Mouse (Mus musculus) kidney, adult 2 months (tissue): ENCODE measurements around the gene Pgc.

Experiments used
- CTCF ChIP-seq: fragments of 200-500 bp; conservative IDR thresholded peaks from 2 replicates; pipeline ENCODE4 v1.5.1; 2011; ENCODE audit warnings: low read depth, mild to moderate bottlenecking, control low read depth, low read length, moderate library complexity, mixed read lengths; ENCODE audit not compliant: insufficient read depth, insufficient read length
- POLR2A ChIP-seq: fragments of 200-500 bp; IDR thresholded peaks from one replicate; pipeline ENCODE4 v1.6.1; 2011; ENCODE audit warnings: low read depth, low read length, control low read depth

DNA sequence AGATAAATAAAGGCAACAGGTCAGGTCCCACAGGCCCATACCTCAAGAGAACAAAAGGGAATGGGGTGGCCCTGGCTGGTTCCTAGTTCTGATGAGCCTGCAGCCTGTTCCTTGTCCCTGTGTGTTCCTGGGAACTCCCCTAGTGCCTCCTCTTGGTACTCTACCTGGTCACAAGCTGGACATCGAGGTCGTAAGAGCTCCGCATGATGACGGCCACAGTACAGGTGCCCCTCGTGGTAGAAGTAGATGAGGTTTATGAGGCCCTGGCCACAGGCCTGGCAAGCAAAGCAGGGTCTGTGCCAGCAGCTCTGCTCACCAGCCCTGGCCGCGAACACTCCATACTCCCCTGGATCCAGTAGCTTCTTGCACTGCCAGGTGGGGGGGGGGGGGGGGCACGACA, 36.7 kb upstream of the Pgc start:
- TF ChIP-seq POLR2A (no peak), CTCF (no peak)
